Mouse (Mus musculus): ENCODE results near the gene Arvcf. TPM values are rescaled to one million over a fixed set of nuclear protein-coding genes. Genes with fewer than 3 reads are reported as not detected.

Gene Arvcf
- polyA plus RNA-seq, 1 experiment = 34.7 TPM

DNA sequence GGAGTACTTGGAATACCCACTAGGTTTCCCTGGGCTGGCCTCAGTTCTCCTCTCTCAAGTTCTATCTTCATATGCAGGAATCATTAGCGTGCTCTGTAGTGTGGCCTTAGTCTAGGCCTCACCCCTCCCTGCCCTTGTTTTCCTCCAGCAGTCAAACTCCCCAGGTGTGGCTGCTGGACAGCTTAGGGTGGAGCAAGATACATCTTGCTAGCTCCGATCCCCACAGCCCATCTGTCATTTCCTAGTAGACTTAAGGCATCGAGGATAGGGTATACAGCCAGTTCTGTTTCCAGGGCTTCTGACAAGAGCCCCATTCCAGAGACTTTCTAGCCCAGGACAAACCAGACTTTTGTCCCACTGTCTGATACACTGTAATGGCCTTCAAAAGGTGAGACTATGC is 43.7 kb downstream of the Arvcf start:
- no peaks in the 10 kb centered on the region for H3K27me3 ChIP-seq (ENCODE audit: control insufficient read depth, insufficient read depth, low read length)
- TF ChIP-seq CTCF (IDR thresholded peaks at IDR 0.05; ENCODE audit: borderline replicate concordance, insufficient read depth, low read depth, low read length) (no peak), POLR2A (IDR thresholded peaks at IDR 0.05; ENCODE audit: borderline replicate concordance, insufficient read depth, low read length) (no peak)
- peak in 1 of 2 experiments; percentile 6 for DNase-seq
- H3K4me1 ChIP-seq (ENCODE audit: control insufficient read depth, insufficient read depth, low read length) = peaks cover 42% of the 10 kb centered on the region
- H3K27ac ChIP-seq (ENCODE audit: insufficient read depth, low read length) = no peak overlapping the region
- 73% methylated on average over 3 of the region's 3 CpGs for WGBS
- H3K4me3 ChIP-seq (replicated peaks; ENCODE audit: insufficient read depth, low read depth, low read length) = no peak overlapping the region

DNA sequence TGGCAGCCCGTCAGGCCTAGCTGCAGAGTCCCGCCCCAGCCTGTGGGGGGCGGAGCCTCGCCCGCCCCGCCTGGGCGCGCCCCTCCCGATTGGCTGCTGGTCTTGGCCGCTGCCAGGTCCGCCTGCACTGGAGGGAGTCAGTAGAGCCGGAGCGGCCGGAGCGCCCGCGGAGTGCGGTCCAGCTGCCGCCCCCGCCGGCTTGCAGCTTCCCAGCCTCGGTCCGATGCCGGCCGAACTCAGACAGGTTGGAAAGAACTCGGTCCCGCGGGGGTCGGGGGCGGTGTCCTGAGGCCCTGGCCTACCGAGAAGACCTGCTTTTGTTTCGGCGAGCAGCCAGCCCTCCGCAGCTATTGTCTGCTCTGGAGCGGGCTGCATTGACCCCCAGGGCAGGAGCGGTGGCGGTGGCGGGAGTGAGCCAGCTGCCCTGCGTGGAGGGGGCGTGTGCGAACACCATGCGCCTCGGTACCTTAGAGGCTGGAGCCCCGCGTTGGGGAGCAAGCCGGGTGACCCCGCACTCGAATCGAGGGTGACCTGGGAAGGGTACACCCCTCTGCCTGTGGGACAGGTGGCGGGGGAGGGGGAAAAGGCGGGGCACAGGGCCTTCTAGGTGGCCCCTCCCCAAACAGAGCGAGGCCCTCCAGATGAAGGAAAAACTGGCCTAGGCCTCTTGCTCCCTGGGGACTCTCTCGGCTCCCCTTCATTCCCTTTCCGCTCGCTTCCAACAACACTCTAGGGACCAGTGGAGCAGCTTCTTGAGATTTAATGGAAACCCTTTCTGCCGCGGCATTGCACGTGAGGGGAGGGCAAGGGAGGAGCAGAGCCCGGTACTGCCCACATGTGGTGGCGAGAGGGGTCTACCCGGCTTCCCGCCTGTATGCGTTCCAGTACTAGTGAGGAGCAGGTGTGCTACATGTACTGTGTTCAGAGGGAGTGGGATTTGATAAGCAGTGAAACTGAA is 44.8 kb downstream of the Arvcf start:
- 7% methylated on average over 62 of the region's 63 CpGs for WGBS
- Histone ChIP-seq H3K4me1 (ENCODE audit: control insufficient read depth, insufficient read depth, low read length) (peaks cover 40% of the 10 kb centered on the region), H3K4me3 (replicated peaks; ENCODE audit: insufficient read depth, low read depth, low read length) (peak overlapping the region; percentile 45), H3K27me3 (ENCODE audit: control insufficient read depth, insufficient read depth, low read length) (no peaks in the 10 kb centered on the region), H3K27ac (ENCODE audit: insufficient read depth, low read length) (peak overlapping the region; percentile 2; the same call in 1 of the 2 replicates)
- DNase-seq = peak; percentile 78 to 82
- 0 out of 2 replicates have a peak, but pooled peaks have one; percentile 27 for TF ChIP-seq POLR2A (IDR thresholded peaks at IDR 0.05; ENCODE audit: borderline replicate concordance, insufficient read depth, low read length)
- peak; percentile 28; the same call in 1 of the 2 replicates for TF ChIP-seq CTCF (IDR thresholded peaks at IDR 0.05; ENCODE audit: borderline replicate concordance, insufficient read depth, low read depth, low read length)

- H3K27me3 ChIP-seq (ENCODE audit: control insufficient read depth, insufficient read depth, low read length) = no peaks in the 10 kb centered on the region
These were observed 45.6 kb downstream of the Arvcf start for GRCm38 (mm10) chr16:18393595-18393994.

GRCm38 (mm10) chr16:18394056-18394455 is 46.1 kb downstream of the Arvcf start:
- no peak overlapping the region for H3K4me3 ChIP-seq (replicated peaks; ENCODE audit: insufficient read depth, low read depth, low read length)
- H3K4me1 ChIP-seq (ENCODE audit: control insufficient read depth, insufficient read depth, low read length) = peaks cover 35% of the 10 kb centered on the region
- WGBS = 84% methylated on average over 3 of the region's 3 CpGs
- H3K27ac ChIP-seq (ENCODE audit: insufficient read depth, low read length) = no peak overlapping the region
- no peaks in the 10 kb centered on the region for H3K27me3 ChIP-seq (ENCODE audit: control insufficient read depth, insufficient read depth, low read length)
- DNase-seq = peak in 1 of 2 experiments; percentile 16
- TF ChIP-seq POLR2A (IDR thresholded peaks at IDR 0.05; ENCODE audit: borderline replicate concordance, insufficient read depth, low read length) (no peak), CTCF (IDR thresholded peaks at IDR 0.05; ENCODE audit: borderline replicate concordance, insufficient read depth, low read depth, low read length) (no peak)

More at GRCm38 (mm10) chr16:18393595-18393994, 45.6 kb downstream of the Arvcf start:
- TF ChIP-seq POLR2A (IDR thresholded peaks at IDR 0.05; ENCODE audit: borderline replicate concordance, insufficient read depth, low read length) (no peak), CTCF (IDR thresholded peaks at IDR 0.05; ENCODE audit: borderline replicate concordance, insufficient read depth, low read depth, low read length) (no peak)
- no peak overlapping the region for H3K27ac ChIP-seq (ENCODE audit: insufficient read depth, low read length)
- WGBS = 81% methylated on average over 5 of the region's 5 CpGs
- DNase-seq = peak in 1 of 2 experiments; percentile 21
- peaks cover 35% of the 10 kb centered on the region for H3K4me1 ChIP-seq (ENCODE audit: control insufficient read depth, insufficient read depth, low read length)
- H3K4me3 ChIP-seq (replicated peaks; ENCODE audit: insufficient read depth, low read depth, low read length) = no peak overlapping the region

GRCm38 (mm10) chr16:18394777-18395619 is 47.0 kb downstream of the Arvcf start:
- Histone ChIP-seq H3K27me3 (ENCODE audit: control insufficient read depth, insufficient read depth, low read length) (no peaks in the 10 kb centered on the region), H3K27ac (ENCODE audit: insufficient read depth, low read length) (peak overlapping the region; percentile 60; the same call in 1 of the 2 replicates), H3K4me1 (ENCODE audit: control insufficient read depth, insufficient read depth, low read length) (peaks cover 35% of the 10 kb centered on the region), H3K4me3 (replicated peaks; ENCODE audit: insufficient read depth, low read depth, low read length) (no peak overlapping the region)
- 40% methylated on average over 11 of the region's 11 CpGs for WGBS
- TF ChIP-seq POLR2A (IDR thresholded peaks at IDR 0.05; ENCODE audit: borderline replicate concordance, insufficient read depth, low read length) (no peak), CTCF (IDR thresholded peaks at IDR 0.05; ENCODE audit: borderline replicate concordance, insufficient read depth, low read depth, low read length) (no peak)
- DNase-seq = no peak

- TF ChIP-seq POLR2A (IDR thresholded peaks at IDR 0.05; ENCODE audit: borderline replicate concordance, insufficient read depth, low read length) (no peak), CTCF (IDR thresholded peaks at IDR 0.05; ENCODE audit: borderline replicate concordance, insufficient read depth, low read depth, low read length) (no peak)
- 25% methylated on average over 6 of the region's 7 CpGs for WGBS
- Histone ChIP-seq H3K4me1 (ENCODE audit: control insufficient read depth, insufficient read depth, low read length) (peaks cover 35% of the 10 kb centered on the region), H3K27me3 (ENCODE audit: control insufficient read depth, insufficient read depth, low read length) (no peaks in the 10 kb centered on the region), H3K4me3 (replicated peaks; ENCODE audit: insufficient read depth, low read depth, low read length) (no peak overlapping the region), H3K27ac (ENCODE audit: insufficient read depth, low read length) (peak overlapping the region; percentile 57)
- peak; percentile 52 to 64 for DNase-seq
These were observed 47.6 kb downstream of the Arvcf start for GRCm38 (mm10) chr16:18395620-18396036.

GRCm38 (mm10) chr16:18396201-18396600 is 48.2 kb downstream of the Arvcf start:
- DNase-seq = peak; percentile 81 to 92
- WGBS = 8% methylated on average over 2 of the region's 2 CpGs
- Histone ChIP-seq H3K27me3 (ENCODE audit: control insufficient read depth, insufficient read depth, low read length) (no peaks in the 10 kb centered on the region), H3K4me1 (ENCODE audit: control insufficient read depth, insufficient read depth, low read length) (peaks cover 35% of the 10 kb centered on the region), H3K4me3 (replicated peaks; ENCODE audit: insufficient read depth, low read depth, low read length) (no peak overlapping the region), H3K27ac (ENCODE audit: insufficient read depth, low read length) (peak overlapping the region; percentile 57)
- TF ChIP-seq POLR2A (IDR thresholded peaks at IDR 0.05; ENCODE audit: borderline replicate concordance, insufficient read depth, low read length) (no peak), CTCF (IDR thresholded peaks at IDR 0.05; ENCODE audit: borderline replicate concordance, insufficient read depth, low read depth, low read length) (no peak)
